Mouse (Mus musculus): ENCODE data around the gene Mmp15.

DNA sequence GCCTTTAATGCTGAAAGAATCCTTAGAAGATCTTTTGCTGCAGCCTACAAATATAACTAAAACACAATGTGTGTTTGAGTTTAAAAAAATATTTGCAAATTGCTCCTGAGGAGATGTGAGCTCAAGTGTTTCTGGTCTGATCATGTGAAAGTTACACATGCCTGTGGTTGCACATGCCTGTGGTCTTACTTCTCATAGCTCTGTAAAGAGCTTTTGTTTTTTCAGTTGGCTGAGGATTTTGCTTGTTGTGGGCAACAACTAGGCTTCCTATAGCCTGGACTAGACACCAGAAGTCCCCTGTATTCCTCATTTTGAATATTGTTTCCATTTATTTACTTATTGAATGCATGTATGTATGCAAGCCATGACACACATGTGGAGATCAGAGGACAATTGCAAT is 15.7 kb upstream of the Mmp15 start:
- TF ChIP-seq POLR2A (IDR thresholded peaks at IDR 0.05; ENCODE audit: low read depth, low read length), result no peak
- TF ChIP-seq CTCF (conservative IDR thresholded peaks at IDR 0.05; ENCODE audit: insufficient read depth, insufficient read length, low read depth, low read length), result no peak

All from kidney, adult 2 months (tissue).